ENCODE assay signal across 8 mouse cellular contexts in the genomic region with DNA sequence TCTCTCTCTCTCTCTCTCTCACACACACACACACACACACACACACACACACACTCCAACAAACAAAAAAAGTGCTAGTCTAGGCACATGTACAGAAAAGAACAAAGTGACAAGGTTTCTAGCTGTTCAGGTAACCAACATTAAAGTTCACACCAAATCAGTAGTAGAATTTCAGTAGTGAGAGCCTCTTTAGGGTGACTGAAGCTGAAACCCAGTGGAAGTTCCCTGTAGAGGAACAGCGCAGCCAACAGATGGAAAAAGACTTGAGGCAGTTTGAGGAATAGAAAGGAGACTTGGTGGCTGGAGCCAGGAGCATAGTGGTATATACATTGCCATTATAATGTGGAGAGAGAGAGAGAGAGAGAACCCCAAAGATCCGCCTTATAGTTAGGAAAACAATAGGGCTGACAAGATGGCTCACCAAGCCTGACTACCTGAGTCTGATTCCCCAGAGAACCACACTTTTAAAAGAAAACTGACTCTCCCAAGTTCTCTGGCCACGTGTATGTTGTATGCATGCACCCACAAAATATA. TPM values are rescaled to one million over a fixed set of nuclear protein-coding genes. Genes with fewer than 3 reads are reported as not detected.
DNase-seq lines count a peak whose midpoint lies in the region; ATAC-seq lines count a peak whose summit lies in the region.

No protein-coding gene starts in this region.

- WGBS in kidney, embryonic 14.5 days: 34% methylated on average over 3 of the region's 3 CpGs
- 32% methylated on average over 3 of the region's 3 CpGs for WGBS in hindbrain, embryonic 12.5 days
- 40% methylated on average over 3 of the region's 3 CpGs for WGBS in midbrain, embryonic 12.5 days

- no peak for ATAC-seq in kidney, embryonic 14.5 days (ENCODE audit: low FRiP score, low TSS enrichment)
- ATAC-seq in hindbrain, embryonic 12.5 days (ENCODE audit: low FRiP score): no peak
- no peak for ATAC-seq in midbrain, embryonic 12.5 days (ENCODE audit: low FRiP score, low read depth)
- no peak for ATAC-seq in erythroid progenitor cell, adult 5-6 weeks (replicated peaks; ENCODE audit: low FRiP score, poor library complexity, severe bottlenecking)

- H3K27ac ChIP-seq in kidney, embryonic 14.5 days (ENCODE audit: low read depth, low read length): no peak overlapping the region
- no peak overlapping the region for H3K27ac ChIP-seq in hindbrain, embryonic 12.5 days
- H3K27ac ChIP-seq in midbrain, embryonic 12.5 days (replicated peaks): 0 out of 2 replicates have a peak overlapping the region, but pooled peaks have one; percentile 92

- H3K27me3 ChIP-seq in kidney, embryonic 14.5 days (ENCODE audit: control insufficient read depth, insufficient read depth, low read length): no peaks in the 10 kb centered on the region
- H3K27me3 ChIP-seq in hindbrain, embryonic 12.5 days: no peaks in the 10 kb centered on the region
- H3K27me3 ChIP-seq in midbrain, embryonic 12.5 days: no peaks in the 10 kb centered on the region

- peak overlapping the region; percentile 54 for H3K4me3 ChIP-seq in kidney, embryonic 14.5 days (ENCODE audit: low read length)
- H3K4me3 ChIP-seq in hindbrain, embryonic 12.5 days: peak overlapping the region; percentile 86
- peak overlapping the region; percentile 90 for H3K4me3 ChIP-seq in midbrain, embryonic 12.5 days

- H3K9ac ChIP-seq in kidney, embryonic 14.5 days (ENCODE audit: low read depth, low read length): peak overlapping the region; percentile 70
- H3K9ac ChIP-seq in hindbrain, embryonic 12.5 days: peak overlapping the region; percentile 89
- peak overlapping the region; percentile 88 for H3K9ac ChIP-seq in midbrain, embryonic 12.5 days (replicated peaks)

- H3K4me1 ChIP-seq in kidney, embryonic 14.5 days (ENCODE audit: control insufficient read depth, insufficient read depth, low read length): peaks cover 14% of the 10 kb centered on the region
- peaks cover 29% of the 10 kb centered on the region for H3K4me1 ChIP-seq in hindbrain, embryonic 12.5 days
- peaks cover 25% of the 10 kb centered on the region for H3K4me1 ChIP-seq in midbrain, embryonic 12.5 days

- no peaks in the 10 kb centered on the region for H3K9me3 ChIP-seq in kidney, embryonic 14.5 days (ENCODE audit: control insufficient read depth, low read length)
- no peaks in the 10 kb centered on the region for H3K9me3 ChIP-seq in hindbrain, embryonic 12.5 days (replicated peaks)
- H3K9me3 ChIP-seq in midbrain, embryonic 12.5 days: no peaks in the 10 kb centered on the region

- H3K4me2 ChIP-seq in kidney, embryonic 14.5 days (replicated peaks; ENCODE audit: low read depth, low read length): peak overlapping the region; percentile 50
- H3K4me2 ChIP-seq in hindbrain, embryonic 12.5 days (replicated peaks): peak overlapping the region; percentile 63
- peak overlapping the region; percentile 69 for H3K4me2 ChIP-seq in midbrain, embryonic 12.5 days (replicated peaks)

- no peak for DNase-seq in kidney, adult 9 months
- peak; percentile 28 for DNase-seq in adipocyte (ENCODE audit: low spot score)
- DNase-seq in urinary bladder, postnatal 36 days (ENCODE audit: low spot score in 2 of 2): no peak
- no peak for DNase-seq in layer of hippocampus, adult 11-12 months (ENCODE audit: low spot score)

- peaks cover 9% of the 10 kb centered on the region; the same call in 1 of the 2 replicates for H3K36me3 ChIP-seq in kidney, embryonic 14.5 days (ENCODE audit: control insufficient read depth, insufficient read depth, low read length)
- H3K36me3 ChIP-seq in hindbrain, embryonic 12.5 days: no peaks in the 10 kb centered on the region
- H3K36me3 ChIP-seq in midbrain, embryonic 12.5 days: 0 out of 2 replicates have a peak, but pooled peaks cover 3% of the 10 kb centered on the region

RNA-seq across cellular contexts. Expression of a gene that starts 1.0 kb away (rescaled TPM):
- polyA plus RNA-seq in kidney, embryonic 14.5 days (2014; fragmentation: Nextera tagmentation; extraction: Ambion mirVana): 3.4 and 5.5 TPM in 2 replicates
- 1.7 and 2.1 TPM in 2 replicates for polyA plus RNA-seq in hindbrain, embryonic 12.5 days (2016; fragmentation: Nextera tagmentation; extraction: Ambion mirVana)
- polyA plus RNA-seq in midbrain, embryonic 12.5 days (2016; fragmentation: Nextera tagmentation; extraction: Ambion mirVana): 1.9 and 2.3 TPM in 2 replicates
- total RNA-seq in erythroid progenitor cell, adult 5-6 weeks (2015; ENCODE audit: low replicate concordance): not detected in 2 replicates
- 1.2 and 1.8 TPM in 2 replicates for total RNA-seq in erythroid progenitor cell, adult 5-6 weeks (2017; ENCODE audit: low replicate concordance)

RNA-seq across cellular contexts. Expression of a gene that starts 1.1 kb away (rescaled TPM):
- polyA plus RNA-seq in kidney, embryonic 14.5 days (2014; fragmentation: Nextera tagmentation; extraction: Ambion mirVana): 36.5 and 47.4 TPM in 2 replicates
- 83.3 and 83.8 TPM in 2 replicates for polyA plus RNA-seq in hindbrain, embryonic 12.5 days (2016; fragmentation: Nextera tagmentation; extraction: Ambion mirVana)
- 94.1 and 101 TPM in 2 replicates for polyA plus RNA-seq in midbrain, embryonic 12.5 days (2016; fragmentation: Nextera tagmentation; extraction: Ambion mirVana)
- total RNA-seq in erythroid progenitor cell, adult 5-6 weeks (2015; ENCODE audit: low replicate concordance): 34.8 and 40.7 TPM in 2 replicates
- total RNA-seq in erythroid progenitor cell, adult 5-6 weeks (2017; ENCODE audit: low replicate concordance): 85.6 and 88.2 TPM in 2 replicates

RNA-seq across cellular contexts. Expression of a gene that starts 10.1 kb away (rescaled TPM):
- 114 and 138 TPM in 2 replicates for polyA plus RNA-seq in kidney, embryonic 14.5 days (2014; fragmentation: Nextera tagmentation; extraction: Ambion mirVana)
- polyA plus RNA-seq in hindbrain, embryonic 12.5 days (2016; fragmentation: Nextera tagmentation; extraction: Ambion mirVana): 142 and 145 TPM in 2 replicates
- 104 and 128 TPM in 2 replicates for polyA plus RNA-seq in midbrain, embryonic 12.5 days (2016; fragmentation: Nextera tagmentation; extraction: Ambion mirVana)
- 17.7 and 47.4 TPM in 2 replicates for total RNA-seq in erythroid progenitor cell, adult 5-6 weeks (2015; ENCODE audit: low replicate concordance)
- total RNA-seq in erythroid progenitor cell, adult 5-6 weeks (2017; ENCODE audit: low replicate concordance): 5.0 and 10.4 TPM in 2 replicates

RNA-seq across cellular contexts. Expression of a gene that starts 29.4 kb away (rescaled TPM):
- 7.9 and 8.5 TPM in 2 replicates for polyA plus RNA-seq in kidney, embryonic 14.5 days (2014; fragmentation: Nextera tagmentation; extraction: Ambion mirVana)
- polyA plus RNA-seq in hindbrain, embryonic 12.5 days (2016; fragmentation: Nextera tagmentation; extraction: Ambion mirVana): 2.2 and 2.8 TPM in 2 replicates
- polyA plus RNA-seq in midbrain, embryonic 12.5 days (2016; fragmentation: Nextera tagmentation; extraction: Ambion mirVana): 0.82 and 0.89 TPM in 2 replicates
- not detected in 2 replicates for total RNA-seq in erythroid progenitor cell, adult 5-6 weeks (2015; ENCODE audit: low replicate concordance)
- 1.3 TPM in 1 of 2 replicates, not detected in the other for total RNA-seq in erythroid progenitor cell, adult 5-6 weeks (2017; ENCODE audit: low replicate concordance)

RNA-seq across cellular contexts. Expression of a gene that starts 37.6 kb away (rescaled TPM):
- 0.28 TPM in 1 of 2 replicates, not detected in the other for polyA plus RNA-seq in kidney, embryonic 14.5 days (2014; fragmentation: Nextera tagmentation; extraction: Ambion mirVana)
- polyA plus RNA-seq in hindbrain, embryonic 12.5 days (2016; fragmentation: Nextera tagmentation; extraction: Ambion mirVana): not detected in 2 replicates
- polyA plus RNA-seq in midbrain, embryonic 12.5 days (2016; fragmentation: Nextera tagmentation; extraction: Ambion mirVana): 0.10 TPM in 1 of 2 replicates, not detected in the other
- not detected in 2 replicates for total RNA-seq in erythroid progenitor cell, adult 5-6 weeks (2015; ENCODE audit: low replicate concordance)
- not detected in 2 replicates for total RNA-seq in erythroid progenitor cell, adult 5-6 weeks (2017; ENCODE audit: low replicate concordance)
